Mouse (Mus musculus): ENCODE results near the gene Creb5. TPM values are rescaled to one million over a fixed set of nuclear protein-coding genes. Genes with fewer than 3 reads are reported as not detected.
A peak's percentile ranks its signal among the peaks of the same experiment; 100 is the strongest.

Gene Creb5
- polyA plus RNA-seq, 1 experiment from 2014 or later = 10.0 TPM

GRCm38 (mm10) chr6:53287562-53288381 is 702 bp downstream of the Creb5 start:
- H3K36me3 ChIP-seq (ENCODE audit: control insufficient read depth, insufficient read depth, low read length) = no peaks in the 10 kb centered on the region
- peaks cover 27% of the 10 kb centered on the region for H3K27me3 ChIP-seq (ENCODE audit: control insufficient read depth, insufficient read depth, low read length)
- under 1% methylated on average over 63 of the region's 63 CpGs for WGBS
- ATAC-seq (ENCODE audit: insufficient read depth, low FRiP score) = peak; percentile 61
- H3K27ac ChIP-seq (ENCODE audit: low read length) = no peak overlapping the region
- H3K4me3 ChIP-seq (replicated peaks; ENCODE audit: low read length) = peak overlapping the region; percentile 63
- no peaks in the 10 kb centered on the region for H3K9me3 ChIP-seq (replicated peaks; ENCODE audit: control insufficient read depth, low read length)
- peaks cover 15% of the 10 kb centered on the region for H3K4me1 ChIP-seq (ENCODE audit: control insufficient read depth, insufficient read depth, low read length)
- H3K9ac ChIP-seq (ENCODE audit: low read length) = peak overlapping the region; percentile 74
- peak overlapping the region; percentile 96 for H3K4me2 ChIP-seq (ENCODE audit: low read depth, low read length)

- H3K4me3 ChIP-seq (replicated peaks; ENCODE audit: low read length) = peak overlapping the region; percentile 63
- 5% methylated on average over 24 of the region's 24 CpGs for WGBS
- H3K27ac ChIP-seq (ENCODE audit: low read length) = no peak overlapping the region
- H3K4me1 ChIP-seq (ENCODE audit: control insufficient read depth, insufficient read depth, low read length) = peaks cover 15% of the 10 kb centered on the region
- no peak for ATAC-seq (ENCODE audit: insufficient read depth, low FRiP score)
- no peaks in the 10 kb centered on the region for H3K36me3 ChIP-seq (ENCODE audit: control insufficient read depth, insufficient read depth, low read length)
- no peaks in the 10 kb centered on the region for H3K9me3 ChIP-seq (replicated peaks; ENCODE audit: control insufficient read depth, low read length)
- peak overlapping the region; percentile 96 for H3K4me2 ChIP-seq (ENCODE audit: low read depth, low read length)
- no peak overlapping the region; the same call in 1 of the 2 replicates for H3K9ac ChIP-seq (ENCODE audit: low read length)
- peaks cover 27% of the 10 kb centered on the region for H3K27me3 ChIP-seq (ENCODE audit: control insufficient read depth, insufficient read depth, low read length)
These were observed 1.8 kb downstream of the Creb5 start for GRCm38 (mm10) chr6:53288584-53289558.

DNA sequence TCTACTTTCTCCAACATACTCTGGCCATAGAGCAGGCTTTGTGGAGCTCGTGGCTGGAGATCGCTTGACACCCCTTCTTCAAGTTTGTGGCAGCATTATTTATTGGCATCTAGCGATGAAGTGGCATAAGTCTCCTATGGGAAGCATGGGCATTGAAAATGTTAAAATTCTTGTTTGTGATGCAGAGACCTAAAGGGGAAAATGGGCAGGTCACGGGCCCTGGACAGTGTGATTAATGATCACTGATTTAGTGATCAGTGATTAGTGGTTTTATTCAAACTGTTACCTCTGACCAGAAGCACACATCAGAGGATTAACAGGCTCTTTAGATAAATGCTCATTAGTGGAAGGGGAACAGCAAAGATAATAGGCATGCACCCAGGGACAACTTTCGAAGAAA is 2.6 kb downstream of the Creb5 start:
- Histone ChIP-seq H3K36me3 (ENCODE audit: control insufficient read depth, insufficient read depth, low read length) (no peaks in the 10 kb centered on the region), H3K9ac (ENCODE audit: low read length) (no peak overlapping the region), H3K27me3 (ENCODE audit: control insufficient read depth, insufficient read depth, low read length) (peaks cover 26% of the 10 kb centered on the region), H3K27ac (ENCODE audit: low read length) (no peak overlapping the region), H3K4me2 (ENCODE audit: low read depth, low read length) (no peak overlapping the region), H3K4me3 (replicated peaks; ENCODE audit: low read length) (no peak overlapping the region), H3K9me3 (replicated peaks; ENCODE audit: control insufficient read depth, low read length) (no peaks in the 10 kb centered on the region), H3K4me1 (ENCODE audit: control insufficient read depth, insufficient read depth, low read length) (peaks cover 15% of the 10 kb centered on the region)
- 34% methylated on average over 5 of the region's 5 CpGs for WGBS
- no peak for ATAC-seq (ENCODE audit: insufficient read depth, low FRiP score)

DNA sequence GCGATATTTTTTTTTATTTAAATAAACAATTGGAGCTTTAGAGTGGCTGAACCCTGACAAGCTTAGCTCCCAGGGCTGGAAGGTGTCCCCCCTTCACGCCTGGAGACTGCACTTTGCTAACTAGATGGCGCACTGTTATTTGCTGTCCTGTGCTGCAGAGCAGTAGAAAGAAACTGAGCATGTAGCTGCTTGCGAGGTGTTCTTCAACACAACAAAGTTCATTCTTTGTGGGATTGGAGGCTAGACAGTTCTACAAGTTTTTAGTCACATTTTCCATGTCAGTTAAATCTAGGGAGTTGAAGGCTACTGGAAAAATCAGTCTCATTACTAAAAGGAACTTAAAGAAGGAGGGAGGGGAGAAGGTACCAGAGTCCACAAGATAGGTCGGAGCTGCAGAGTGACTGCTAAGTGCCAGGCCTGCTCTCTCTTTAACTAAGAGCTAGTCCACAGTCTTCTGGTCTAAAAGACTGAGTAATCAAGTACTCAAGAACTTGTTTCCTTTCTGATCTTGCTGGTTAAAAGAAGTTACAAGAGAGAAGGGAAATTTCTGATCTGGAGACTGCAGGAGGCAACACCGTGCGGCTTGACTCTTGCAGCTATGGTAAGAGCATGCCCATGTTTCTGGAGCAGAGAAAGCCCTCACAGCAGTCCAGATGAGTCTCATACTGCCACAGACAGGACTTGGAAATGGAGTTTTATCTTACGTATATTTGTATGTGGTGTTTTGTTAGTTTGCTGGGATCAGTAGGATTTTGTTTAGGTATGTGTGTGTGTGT is 3.3 kb downstream of the Creb5 start:
- no peak overlapping the region for H3K27ac ChIP-seq (ENCODE audit: low read length)
- no peak overlapping the region for H3K4me3 ChIP-seq (replicated peaks; ENCODE audit: low read length)
- H3K36me3 ChIP-seq (ENCODE audit: control insufficient read depth, insufficient read depth, low read length) = no peaks in the 10 kb centered on the region
- H3K4me2 ChIP-seq (ENCODE audit: low read depth, low read length) = no peak overlapping the region
- H3K9ac ChIP-seq (ENCODE audit: low read length) = no peak overlapping the region
- peaks cover 19% of the 10 kb centered on the region for H3K27me3 ChIP-seq (ENCODE audit: control insufficient read depth, insufficient read depth, low read length)
- no peak for ATAC-seq (ENCODE audit: insufficient read depth, low FRiP score)
- H3K9me3 ChIP-seq (replicated peaks; ENCODE audit: control insufficient read depth, low read length) = no peaks in the 10 kb centered on the region
- peaks cover 15% of the 10 kb centered on the region for H3K4me1 ChIP-seq (ENCODE audit: control insufficient read depth, insufficient read depth, low read length)
- 46% methylated on average over 8 of the region's 8 CpGs for WGBS

GRCm38 (mm10) chr6:53292931-53293330 is 5.9 kb downstream of the Creb5 start:
- Histone ChIP-seq H3K4me3 (replicated peaks; ENCODE audit: low read length) (no peak overlapping the region), H3K27me3 (ENCODE audit: control insufficient read depth, insufficient read depth, low read length) (peaks cover 9% of the 10 kb centered on the region; the same call in 1 of the 2 replicates), H3K9me3 (replicated peaks; ENCODE audit: control insufficient read depth, low read length) (no peaks in the 10 kb centered on the region), H3K9ac (ENCODE audit: low read length) (no peak overlapping the region), H3K4me2 (ENCODE audit: low read depth, low read length) (no peak overlapping the region), H3K27ac (ENCODE audit: low read length) (no peak overlapping the region), H3K36me3 (ENCODE audit: control insufficient read depth, insufficient read depth, low read length) (no peaks in the 10 kb centered on the region), H3K4me1 (ENCODE audit: control insufficient read depth, insufficient read depth, low read length) (peaks cover 8% of the 10 kb centered on the region)
- ATAC-seq (ENCODE audit: insufficient read depth, low FRiP score) = no peak
- 59% methylated on average over 1 of the region's 1 CpGs for WGBS

DNA sequence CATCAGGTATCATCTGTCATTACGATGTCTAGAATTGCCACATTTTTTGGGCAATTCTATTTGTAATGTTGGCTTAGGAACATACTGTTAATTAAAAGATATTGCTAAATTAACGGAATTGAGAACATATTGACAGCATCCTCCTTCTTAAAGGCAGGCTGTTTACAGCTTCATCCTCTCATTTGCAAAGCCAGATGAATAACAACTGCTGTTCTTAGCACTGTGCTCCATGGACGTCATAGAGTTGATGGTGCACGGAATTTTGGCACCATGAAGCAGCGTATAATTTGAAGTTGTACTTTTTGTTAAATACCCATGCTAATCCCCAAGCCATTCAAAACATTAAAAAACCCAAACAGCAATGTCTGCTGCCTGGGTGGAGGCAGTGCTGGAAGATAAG is 10.8 kb downstream of the Creb5 start:
- Histone ChIP-seq H3K36me3 (ENCODE audit: control insufficient read depth, insufficient read depth, low read length) (no peaks in the 10 kb centered on the region), H3K4me1 (ENCODE audit: control insufficient read depth, insufficient read depth, low read length) (no peaks in the 10 kb centered on the region), H3K9me3 (replicated peaks; ENCODE audit: control insufficient read depth, low read length) (no peaks in the 10 kb centered on the region), H3K4me2 (ENCODE audit: low read depth, low read length) (no peak overlapping the region), H3K4me3 (replicated peaks; ENCODE audit: low read length) (no peak overlapping the region), H3K9ac (ENCODE audit: low read length) (no peak overlapping the region), H3K27ac (ENCODE audit: low read length) (no peak overlapping the region), H3K27me3 (ENCODE audit: control insufficient read depth, insufficient read depth, low read length) (no peaks in the 10 kb centered on the region)
- no peak for ATAC-seq (ENCODE audit: insufficient read depth, low FRiP score)
- 83% methylated on average over 5 of the region's 5 CpGs for WGBS

DNA sequence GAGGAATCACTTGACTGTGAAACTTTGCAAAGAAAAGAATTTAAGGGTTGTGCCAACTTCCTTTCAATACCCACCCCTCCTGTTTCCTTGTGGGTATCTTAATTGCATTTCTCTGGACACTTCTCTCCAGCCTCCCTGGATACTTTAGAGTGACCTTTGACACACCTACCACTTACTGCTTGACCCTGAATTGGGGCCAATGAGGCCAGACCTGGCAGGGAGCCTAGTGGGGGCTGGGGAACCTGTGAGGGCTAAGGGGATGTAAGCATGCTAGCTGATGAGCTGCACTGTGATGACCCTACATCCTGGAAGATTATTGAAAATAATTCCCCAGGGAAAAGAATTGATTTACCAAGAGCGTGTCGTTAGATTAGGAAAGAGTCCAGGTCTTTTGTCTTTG is 17.1 kb downstream of the Creb5 start:
- ATAC-seq (ENCODE audit: insufficient read depth, low FRiP score) = no peak
- Histone ChIP-seq H3K27me3 (ENCODE audit: control insufficient read depth, insufficient read depth, low read length) (no peaks in the 10 kb centered on the region), H3K4me3 (replicated peaks; ENCODE audit: low read length) (no peak overlapping the region), H3K36me3 (ENCODE audit: control insufficient read depth, insufficient read depth, low read length) (no peaks in the 10 kb centered on the region), H3K4me1 (ENCODE audit: control insufficient read depth, insufficient read depth, low read length) (0 out of 2 replicates have a peak, but pooled peaks cover 5% of the 10 kb centered on the region), H3K4me2 (ENCODE audit: low read depth, low read length) (no peak overlapping the region), H3K9me3 (replicated peaks; ENCODE audit: control insufficient read depth, low read length) (no peaks in the 10 kb centered on the region), H3K9ac (ENCODE audit: low read length) (no peak overlapping the region), H3K27ac (ENCODE audit: low read length) (no peak overlapping the region)
- WGBS = 83% methylated on average over 2 of the region's 2 CpGs

DNA sequence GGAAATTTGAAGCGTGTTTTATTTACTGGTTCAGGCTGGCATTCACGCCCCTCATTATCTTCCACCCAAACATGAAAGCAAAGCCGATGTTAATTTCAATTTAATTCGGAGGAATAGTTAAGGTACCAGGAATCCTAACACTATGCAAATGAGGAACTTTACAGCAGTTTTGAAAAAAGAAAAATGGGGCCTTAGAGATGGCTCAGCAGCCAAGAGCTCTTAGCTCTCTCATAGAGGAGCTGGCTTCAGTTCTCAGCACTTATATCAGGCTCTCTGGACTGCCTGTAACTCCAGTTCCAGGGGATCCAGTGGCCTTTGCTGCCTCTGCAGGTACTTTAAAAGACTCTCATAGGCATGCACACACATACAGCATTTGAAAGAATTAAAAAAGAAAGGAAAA is 19.1 kb downstream of the Creb5 start:
- no peaks in the 10 kb centered on the region for H3K9me3 ChIP-seq (replicated peaks; ENCODE audit: control insufficient read depth, low read length)
- H3K27me3 ChIP-seq (ENCODE audit: control insufficient read depth, insufficient read depth, low read length) = no peaks in the 10 kb centered on the region
- no peak overlapping the region for H3K9ac ChIP-seq (ENCODE audit: low read length)
- H3K4me2 ChIP-seq (ENCODE audit: low read depth, low read length) = no peak overlapping the region
- H3K27ac ChIP-seq (ENCODE audit: low read length) = no peak overlapping the region
- H3K4me1 ChIP-seq (ENCODE audit: control insufficient read depth, insufficient read depth, low read length) = 0 out of 2 replicates have a peak, but pooled peaks cover 5% of the 10 kb centered on the region
- 81% methylated on average over 4 of the region's 4 CpGs for WGBS
- H3K4me3 ChIP-seq (replicated peaks; ENCODE audit: low read length) = no peak overlapping the region
- ATAC-seq (ENCODE audit: insufficient read depth, low FRiP score) = no peak
- no peaks in the 10 kb centered on the region for H3K36me3 ChIP-seq (ENCODE audit: control insufficient read depth, insufficient read depth, low read length)
